Mouse (Mus musculus): ENCODE measurements around the gene Ntng2. TPM values are rescaled to one million over a fixed set of nuclear protein-coding genes. Genes with fewer than 3 reads are reported as not detected.

Gene Ntng2
- polyA plus RNA-seq (2012; fragmentation: generic; extraction: Trizol) = 1.5 TPM

DNA sequence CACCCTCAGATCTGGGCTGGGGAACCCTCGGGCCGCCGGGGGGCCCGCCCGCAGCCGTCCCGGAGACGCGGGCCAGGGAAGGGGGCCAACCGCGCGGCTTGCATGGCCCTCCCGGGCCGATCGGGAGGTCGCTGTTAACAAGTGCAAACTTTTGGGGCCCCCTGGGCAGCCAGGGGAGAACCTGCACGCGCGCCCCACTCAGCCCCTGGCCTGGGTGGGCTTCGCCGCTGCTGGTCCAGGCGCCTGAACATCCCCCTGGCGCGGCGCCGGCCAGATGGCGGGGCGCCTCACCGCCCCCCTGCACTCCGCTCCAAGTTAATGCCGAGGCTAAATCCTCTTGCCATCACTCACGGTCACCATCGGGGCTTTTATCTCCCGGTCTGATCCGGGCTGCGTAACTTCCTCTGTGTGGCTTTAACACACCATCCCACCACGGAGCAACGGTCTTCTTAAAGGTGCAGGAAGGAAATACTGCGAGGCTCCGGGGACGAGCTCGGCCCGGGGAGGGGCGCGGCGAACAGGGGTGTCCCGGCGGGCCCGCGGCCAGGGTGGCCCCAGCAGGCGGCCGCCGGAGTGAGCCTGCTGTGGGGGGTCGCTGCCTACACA, at the start of gene Ntng2:
Gene Ntng2 (minus strand): TSS at position 407 of the 606 bp plus-strand sequence.
- TF ChIP-seq E2F4 (IDR thresholded peaks at IDR 0.05; ENCODE audit: insufficient read depth) = no peak
- TF ChIP-seq MAX (IDR thresholded peaks at IDR 0.05; ENCODE audit: low read depth) = no peak
- TF ChIP-seq TCF12 (IDR thresholded peaks at IDR 0.05; ENCODE audit: insufficient read depth, poor library complexity, severe bottlenecking) = no peak
- no peak for TF ChIP-seq MYOG (IDR thresholded peaks at IDR 0.05; ENCODE audit: control insufficient read depth in 1 of 3, insufficient read depth in 1 of 3, insufficient read length in 2 of 3, low read depth in 2 of 3)
- TF ChIP-seq REST (IDR thresholded peaks at IDR 0.05; ENCODE audit: insufficient read depth, insufficient read length) = no peak
- TF ChIP-seq USF1 (IDR thresholded peaks at IDR 0.05; ENCODE audit: low read depth) = no peak
- no peak for TF ChIP-seq POLR2AphosphoS2 (IDR thresholded peaks at IDR 0.05; ENCODE audit: insufficient read length, low read depth)
- Histone ChIP-seq H3K36me3 (ENCODE audit: control insufficient read depth, insufficient read depth) (no peaks in the 10 kb centered on the region), H3K4me3 (peak within 1 kb of the TSS; percentile 41), H3K27me3 (ENCODE audit: control insufficient read depth, insufficient read depth, insufficient read length) (peaks cover 34% of the 10 kb centered on the region), H3ac (ENCODE audit: control insufficient read depth, insufficient read length) (peak within 1 kb of the TSS; percentile 47), H3K4me2 (ENCODE audit: low read depth) (peak within 1 kb of the TSS; percentile 97), H3K79me2 (ENCODE audit: control insufficient read depth, insufficient read depth) (no peaks in the 10 kb centered on the region)

DNA sequence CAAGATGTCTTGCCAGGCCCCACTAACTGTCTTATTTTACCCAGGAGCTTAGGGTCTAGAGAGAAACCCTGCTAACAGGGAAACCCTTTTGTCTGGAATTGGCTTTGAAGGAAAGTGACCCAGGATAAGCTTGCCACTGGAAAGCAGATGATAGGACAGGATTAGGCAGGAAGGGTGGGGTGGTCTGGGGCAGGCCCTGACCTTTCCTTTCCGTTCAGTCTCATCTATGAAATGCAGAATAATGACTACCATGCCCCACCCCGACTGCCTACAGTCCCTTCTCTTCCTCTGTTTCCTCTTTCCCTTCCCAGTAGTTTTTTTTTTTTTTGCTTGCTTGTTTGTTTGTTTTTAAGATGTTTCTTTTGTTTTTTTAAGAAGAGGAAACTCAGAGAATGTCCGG, 42.8 kb upstream of the Ntng2 start:
- no peaks in the 10 kb centered on the region for H3K36me3 ChIP-seq (ENCODE audit: control insufficient read depth, insufficient read depth)
- TF ChIP-seq USF1 (IDR thresholded peaks at IDR 0.05; ENCODE audit: low read depth) (no peak), MYOG (IDR thresholded peaks at IDR 0.05; ENCODE audit: control insufficient read depth in 1 of 3, insufficient read depth in 1 of 3, insufficient read length in 2 of 3, low read depth in 2 of 3) (no peak), POLR2AphosphoS2 (IDR thresholded peaks at IDR 0.05; ENCODE audit: insufficient read length, low read depth) (no peak), TCF3 (IDR thresholded peaks at IDR 0.05; ENCODE audit: insufficient read length, low read depth) (no peak), CEBPB (IDR thresholded peaks at IDR 0.05; ENCODE audit: insufficient read depth, poor library complexity, severe bottlenecking) (no peak), E2F4 (IDR thresholded peaks at IDR 0.05; ENCODE audit: insufficient read depth) (no peak), POLR2A (IDR thresholded peaks at IDR 0.05; ENCODE audit: insufficient read length, low read depth) (no peak), REST (IDR thresholded peaks at IDR 0.05; ENCODE audit: insufficient read depth, insufficient read length) (no peak), TCF12 (IDR thresholded peaks at IDR 0.05; ENCODE audit: insufficient read depth, poor library complexity, severe bottlenecking) (no peak), SRF (IDR thresholded peaks at IDR 0.05; ENCODE audit: control insufficient read depth, insufficient read length, low read depth) (no peak), MYOD1 (IDR thresholded peaks at IDR 0.05; ENCODE audit: control insufficient read depth in 1 of 3, insufficient read length in 2 of 3, low read depth in 2 of 3) (no peak), MAX (IDR thresholded peaks at IDR 0.05; ENCODE audit: low read depth) (no peak)
- H3K79me2 ChIP-seq (ENCODE audit: control insufficient read depth, insufficient read depth) = no peaks in the 10 kb centered on the region

DNA sequence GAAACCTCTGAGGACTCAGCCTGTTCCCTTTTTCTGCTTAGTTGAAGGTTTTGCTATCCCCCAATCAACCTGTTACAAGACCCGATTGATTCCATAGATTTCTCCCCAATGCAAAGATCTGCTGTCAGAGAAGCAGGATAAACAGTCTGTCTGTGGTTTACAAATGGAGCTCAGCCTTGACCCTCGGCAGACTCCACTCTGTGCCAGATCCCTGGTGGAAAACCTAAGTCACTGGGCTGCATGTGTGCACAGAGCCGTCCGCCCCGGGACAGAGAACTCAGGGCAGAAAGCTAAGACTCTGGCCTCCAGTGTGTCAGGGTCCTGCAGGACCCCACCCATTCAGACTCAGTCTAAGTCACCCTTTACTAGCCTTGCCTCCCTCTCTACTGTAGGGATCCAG, 34.8 kb upstream of the Ntng2 start:
- TF ChIP-seq CEBPB (IDR thresholded peaks at IDR 0.05; ENCODE audit: insufficient read depth, poor library complexity, severe bottlenecking) (no peak), USF1 (IDR thresholded peaks at IDR 0.05; ENCODE audit: low read depth) (no peak), MYOD1 (IDR thresholded peaks at IDR 0.05; ENCODE audit: control insufficient read depth in 1 of 3, insufficient read length in 2 of 3, low read depth in 2 of 3) (no peak), POLR2AphosphoS2 (IDR thresholded peaks at IDR 0.05; ENCODE audit: insufficient read length, low read depth) (no peak), TCF12 (IDR thresholded peaks at IDR 0.05; ENCODE audit: insufficient read depth, poor library complexity, severe bottlenecking) (no peak), E2F4 (IDR thresholded peaks at IDR 0.05; ENCODE audit: insufficient read depth) (no peak), SRF (IDR thresholded peaks at IDR 0.05; ENCODE audit: control insufficient read depth, insufficient read length, low read depth) (no peak), POLR2A (IDR thresholded peaks at IDR 0.05; ENCODE audit: insufficient read length, low read depth) (no peak), MAX (IDR thresholded peaks at IDR 0.05; ENCODE audit: low read depth) (no peak), MYOG (IDR thresholded peaks at IDR 0.05; ENCODE audit: control insufficient read depth in 1 of 3, insufficient read depth in 1 of 3, insufficient read length in 2 of 3, low read depth in 2 of 3) (no peak), TCF3 (IDR thresholded peaks at IDR 0.05; ENCODE audit: insufficient read length, low read depth) (no peak), REST (IDR thresholded peaks at IDR 0.05; ENCODE audit: insufficient read depth, insufficient read length) (no peak)

More for the DNA sequence above, 42.8 kb upstream of the Ntng2 start:
- Histone ChIP-seq H3K27me3 (ENCODE audit: control insufficient read depth, insufficient read depth, insufficient read length) (peaks cover 33% of the 10 kb centered on the region), H3K4me2 (ENCODE audit: low read depth) (no peak overlapping the region), H3ac (ENCODE audit: control insufficient read depth, insufficient read length) (no peak overlapping the region), H3K4me3 (no peak overlapping the region)

DNA sequence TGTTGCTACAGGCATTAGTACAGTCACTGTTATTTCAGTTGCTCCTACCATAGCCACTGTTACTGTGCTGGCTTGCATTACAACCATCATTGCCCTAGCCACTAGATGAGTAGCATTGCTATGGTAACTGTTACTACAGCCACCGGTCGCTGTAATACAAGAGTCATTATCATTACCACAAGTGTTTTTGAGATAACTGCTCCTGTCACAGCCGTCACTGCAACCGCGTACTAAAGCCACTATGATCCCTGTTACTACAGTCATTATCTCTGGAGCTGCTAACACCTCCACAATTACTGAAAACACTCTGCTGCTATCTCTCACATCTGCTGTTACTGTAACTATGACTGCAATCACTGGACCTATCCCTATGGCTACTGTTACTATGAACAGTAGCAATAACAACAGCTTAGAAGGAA, 24.9 kb upstream of the Ntng2 start:
- TF ChIP-seq TCF12 (IDR thresholded peaks at IDR 0.05; ENCODE audit: insufficient read depth, poor library complexity, severe bottlenecking) (no peak), USF1 (IDR thresholded peaks at IDR 0.05; ENCODE audit: low read depth) (no peak), TCF3 (IDR thresholded peaks at IDR 0.05; ENCODE audit: insufficient read length, low read depth) (no peak), REST (IDR thresholded peaks at IDR 0.05; ENCODE audit: insufficient read depth, insufficient read length) (no peak), E2F4 (IDR thresholded peaks at IDR 0.05; ENCODE audit: insufficient read depth) (no peak), CEBPB (IDR thresholded peaks at IDR 0.05; ENCODE audit: insufficient read depth, poor library complexity, severe bottlenecking) (no peak), MYOG (IDR thresholded peaks at IDR 0.05; ENCODE audit: control insufficient read depth in 1 of 3, insufficient read depth in 1 of 3, insufficient read length in 2 of 3, low read depth in 2 of 3) (no peak), SRF (IDR thresholded peaks at IDR 0.05; ENCODE audit: control insufficient read depth, insufficient read length, low read depth) (no peak), POLR2A (IDR thresholded peaks at IDR 0.05; ENCODE audit: insufficient read length, low read depth) (no peak), MAX (IDR thresholded peaks at IDR 0.05; ENCODE audit: low read depth) (no peak), MYOD1 (IDR thresholded peaks at IDR 0.05; ENCODE audit: control insufficient read depth in 1 of 3, insufficient read length in 2 of 3, low read depth in 2 of 3) (no peak), POLR2AphosphoS2 (IDR thresholded peaks at IDR 0.05; ENCODE audit: insufficient read length, low read depth) (no peak)
- Histone ChIP-seq H3K27me3 (ENCODE audit: control insufficient read depth, insufficient read depth, insufficient read length) (peaks cover 27% of the 10 kb centered on the region), H3K36me3 (ENCODE audit: control insufficient read depth, insufficient read depth) (no peaks in the 10 kb centered on the region), H3K79me2 (ENCODE audit: control insufficient read depth, insufficient read depth) (no peaks in the 10 kb centered on the region), H3K4me3 (no peak overlapping the region), H3ac (ENCODE audit: control insufficient read depth, insufficient read length) (no peak overlapping the region), H3K4me2 (ENCODE audit: low read depth) (no peak overlapping the region)

More for the DNA sequence above, 34.8 kb upstream of the Ntng2 start:
- Histone ChIP-seq H3K79me2 (ENCODE audit: control insufficient read depth, insufficient read depth) (no peaks in the 10 kb centered on the region), H3K4me3 (no peak overlapping the region), H3K36me3 (ENCODE audit: control insufficient read depth, insufficient read depth) (no peaks in the 10 kb centered on the region), H3K27me3 (ENCODE audit: control insufficient read depth, insufficient read depth, insufficient read length) (peaks cover 37% of the 10 kb centered on the region), H3K4me2 (ENCODE audit: low read depth) (no peak overlapping the region), H3ac (ENCODE audit: control insufficient read depth, insufficient read length) (no peak overlapping the region)
